Mouse (Mus musculus) myocyte (in vitro differentiated cells): ENCODE results near the gene A730061H03Rik.

ENCODE experiments used
- CEBPB ChIP-seq: IDR thresholded peaks from 2 replicates; pipeline ENCODE4 v1.6.1; 2011; ENCODE audit warnings: mild to moderate bottlenecking, moderate library complexity; ENCODE audit not compliant: poor library complexity, insufficient read depth, severe bottlenecking
- E2F4 ChIP-seq: IDR thresholded peaks from one replicate; pipeline ENCODE4 v1.6.1; 2011; ENCODE audit warnings: mild to moderate bottlenecking, control low read depth, moderate library complexity; ENCODE audit not compliant: insufficient read depth
- MAX ChIP-seq: IDR thresholded peaks from one replicate; pipeline ENCODE4 v1.6.1; 2011; ENCODE audit warnings: low read depth, mild to moderate bottlenecking, control low read depth
- POLR2A ChIP-seq: IDR thresholded peaks from one replicate; pipeline ENCODE4 v1.6.1; 2011; ENCODE audit warnings: low read depth, mild to moderate bottlenecking, control low read depth, moderate library complexity; ENCODE audit not compliant: insufficient read length
- POLR2AphosphoS2 ChIP-seq: IDR thresholded peaks from one replicate; pipeline ENCODE4 v1.6.1; 2011; ENCODE audit warnings: low read depth, control low read depth; ENCODE audit not compliant: insufficient read length
- SRF ChIP-seq: IDR thresholded peaks from one replicate; pipeline ENCODE4 v1.6.1; 2011; ENCODE audit warnings: low read depth; ENCODE audit not compliant: control insufficient read depth, insufficient read length
- TCF12 ChIP-seq: IDR thresholded peaks from one replicate; pipeline ENCODE4 v1.6.1; 2011; ENCODE audit warnings: mild to moderate bottlenecking, control low read depth; ENCODE audit not compliant: poor library complexity, insufficient read depth, severe bottlenecking
- TCF3 ChIP-seq: IDR thresholded peaks from one replicate; pipeline ENCODE4 v1.6.1; 2011; ENCODE audit warnings: low read depth, control low read depth; ENCODE audit not compliant: insufficient read length
- USF1 ChIP-seq: IDR thresholded peaks from one replicate; pipeline ENCODE4 v1.6.1; 2011; ENCODE audit warnings: low read depth, mild to moderate bottlenecking, control low read depth, moderate library complexity

DNA sequence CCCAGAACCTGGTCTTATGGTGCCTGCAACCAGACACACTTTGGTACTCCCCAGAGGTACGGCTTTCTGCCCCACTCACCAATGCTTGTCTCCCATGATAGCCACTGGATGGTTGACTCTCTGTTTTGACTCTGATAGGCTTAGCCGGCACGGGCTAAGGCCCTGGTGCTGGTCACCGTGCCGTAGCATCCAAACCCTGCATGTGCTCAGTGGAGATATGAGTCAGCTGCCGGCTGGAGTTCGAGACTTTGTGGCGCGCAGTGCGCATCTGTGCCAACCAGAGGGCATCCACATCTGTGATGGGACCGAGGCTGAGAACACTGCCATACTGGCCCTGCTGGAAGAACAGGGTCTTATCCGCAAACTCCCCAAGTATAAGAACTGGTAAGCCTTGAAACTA lies 17.9 kb downstream of the A730061H03Rik start:
- no peak for TF ChIP-seq USF1
- TF ChIP-seq TCF3 = no peak
- TF ChIP-seq E2F4 = no peak
- peak; percentile 45 for TF ChIP-seq POLR2A
- peak; percentile 75 for TF ChIP-seq POLR2AphosphoS2
- TF ChIP-seq CEBPB = no peak
- no peak for TF ChIP-seq MAX
- no peak for TF ChIP-seq SRF
- TF ChIP-seq TCF12 = no peak
